Mouse (Mus musculus) right cerebral cortex, postnatal 4 days (tissue): ENCODE measurements around the gene Fadd.

ENCODE experiments used
- DNase-seq: peaks from one replicate; pipeline ENCODE4 v3.0.0-alpha.2; 2022

Fadd gene

DNA sequence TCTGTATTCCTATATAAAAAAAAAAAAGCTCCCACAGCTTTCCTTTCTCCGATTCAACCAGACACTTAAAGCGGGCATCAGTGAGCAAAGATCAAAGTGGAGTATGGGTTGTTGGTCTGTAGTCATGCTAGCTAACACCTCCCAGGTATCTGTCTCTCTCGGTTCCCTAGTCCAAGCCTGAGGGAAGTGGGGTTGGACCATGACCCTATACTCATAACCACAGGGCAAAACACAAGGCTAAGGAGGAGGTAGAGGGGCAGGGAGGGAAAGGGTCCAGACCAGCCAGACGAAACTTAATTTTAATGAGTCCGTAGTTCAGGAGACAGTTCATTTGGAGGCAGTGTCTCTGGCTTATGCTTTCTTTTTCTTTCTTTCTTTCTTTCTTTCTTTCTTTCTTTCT is 10.0 kb downstream of the Fadd start:
- DNase-seq = no peak

DNA sequence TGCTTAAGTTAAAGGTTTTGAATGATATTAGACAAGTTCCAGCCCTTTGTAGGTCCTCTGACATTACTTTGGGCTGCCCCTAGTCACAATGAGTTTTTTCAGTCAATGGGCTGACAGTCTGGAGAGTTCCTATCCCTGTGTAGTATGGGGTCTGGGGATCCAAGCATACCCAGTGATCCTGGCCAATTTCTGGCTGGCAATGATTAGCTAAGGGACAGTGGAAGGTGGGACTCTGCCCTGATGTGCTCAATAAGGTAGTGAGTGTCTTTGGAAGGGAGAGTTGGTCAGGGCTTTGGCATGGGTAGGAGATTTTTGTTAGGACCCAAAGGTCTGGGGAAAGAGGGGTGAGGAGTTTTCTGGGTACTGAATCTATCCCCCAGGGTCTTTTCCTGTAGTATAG is 10.7 kb downstream of the Fadd start:
- DNase-seq = no peak

DNA sequence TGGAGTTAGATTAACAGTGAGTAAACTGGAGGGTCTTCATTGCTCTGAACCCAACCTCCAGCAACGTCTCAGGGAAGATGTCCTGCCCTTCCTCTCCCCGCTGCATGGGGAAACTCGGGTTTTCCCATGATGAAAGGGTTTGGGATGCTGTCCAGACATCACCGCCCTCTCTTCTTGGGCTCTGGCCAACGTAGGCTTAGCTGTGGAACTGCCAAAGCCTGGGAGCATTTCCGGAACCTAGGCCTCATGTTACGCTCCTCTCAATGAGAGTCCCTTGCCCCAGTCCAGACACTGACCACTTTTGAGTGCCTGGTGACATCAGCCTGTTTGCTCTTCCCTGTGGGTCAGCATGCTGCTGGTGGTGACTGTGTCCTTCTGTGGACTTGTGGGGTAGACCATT is 12.8 kb downstream of the Fadd start:
- DNase-seq = no peak

DNA sequence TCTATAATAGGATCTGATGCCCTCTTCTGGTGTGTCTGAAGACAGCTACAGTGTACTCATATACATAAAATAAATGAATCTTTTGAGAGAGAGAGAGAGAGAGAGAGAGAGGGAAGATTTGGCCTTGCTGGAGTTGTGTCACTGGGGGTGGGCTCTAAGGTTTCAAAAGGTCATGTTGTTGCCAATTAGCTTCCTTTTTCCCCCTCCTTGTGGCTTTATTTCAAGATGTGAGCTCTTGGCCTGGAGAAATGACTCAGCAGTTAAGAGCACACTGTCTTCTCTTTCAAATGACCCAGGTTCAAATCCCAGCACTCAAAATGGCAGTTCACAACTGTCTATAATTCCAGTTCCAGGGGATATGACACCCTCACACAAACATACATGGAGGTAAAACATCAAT is 14.2 kb downstream of the Fadd start:
- DNase-seq = no peak

DNA sequence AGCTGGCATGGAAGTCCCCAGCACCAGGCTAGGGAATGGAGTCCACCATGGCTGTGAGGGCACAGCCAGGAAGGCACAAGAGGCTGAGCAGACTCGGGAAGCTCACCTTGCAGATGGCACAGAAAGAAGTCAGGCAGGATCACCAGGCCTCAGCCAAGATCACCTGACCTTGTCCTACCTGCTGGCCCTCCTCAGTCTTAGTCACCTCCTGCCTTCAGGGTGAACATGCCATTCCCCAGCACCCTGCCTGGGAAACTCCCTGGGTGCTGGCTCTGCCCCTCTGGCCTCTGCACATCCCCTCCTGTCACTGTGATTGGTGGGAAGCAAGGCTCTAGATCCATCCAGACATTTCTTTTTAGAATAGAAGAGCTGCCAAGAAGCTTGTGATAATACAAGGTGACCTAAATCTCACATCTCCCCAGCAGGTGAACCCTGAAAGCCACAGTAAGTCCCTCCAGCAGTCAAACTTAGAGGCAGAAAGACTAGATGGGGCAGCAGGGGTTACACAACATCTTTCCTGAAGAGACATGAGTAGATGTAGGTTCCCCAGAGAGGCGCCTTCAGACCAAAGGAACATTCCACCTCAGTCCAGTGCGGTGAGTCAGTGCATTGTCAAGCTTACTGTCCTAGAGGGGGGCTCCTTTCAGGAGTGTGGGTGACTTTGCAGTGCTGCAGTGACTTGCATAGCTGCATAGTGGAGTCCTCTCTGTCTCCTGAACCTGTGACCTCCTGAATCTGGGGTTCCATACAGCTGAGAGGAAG is 15.2 kb downstream of the Fadd start:
- no peak for DNase-seq

DNA sequence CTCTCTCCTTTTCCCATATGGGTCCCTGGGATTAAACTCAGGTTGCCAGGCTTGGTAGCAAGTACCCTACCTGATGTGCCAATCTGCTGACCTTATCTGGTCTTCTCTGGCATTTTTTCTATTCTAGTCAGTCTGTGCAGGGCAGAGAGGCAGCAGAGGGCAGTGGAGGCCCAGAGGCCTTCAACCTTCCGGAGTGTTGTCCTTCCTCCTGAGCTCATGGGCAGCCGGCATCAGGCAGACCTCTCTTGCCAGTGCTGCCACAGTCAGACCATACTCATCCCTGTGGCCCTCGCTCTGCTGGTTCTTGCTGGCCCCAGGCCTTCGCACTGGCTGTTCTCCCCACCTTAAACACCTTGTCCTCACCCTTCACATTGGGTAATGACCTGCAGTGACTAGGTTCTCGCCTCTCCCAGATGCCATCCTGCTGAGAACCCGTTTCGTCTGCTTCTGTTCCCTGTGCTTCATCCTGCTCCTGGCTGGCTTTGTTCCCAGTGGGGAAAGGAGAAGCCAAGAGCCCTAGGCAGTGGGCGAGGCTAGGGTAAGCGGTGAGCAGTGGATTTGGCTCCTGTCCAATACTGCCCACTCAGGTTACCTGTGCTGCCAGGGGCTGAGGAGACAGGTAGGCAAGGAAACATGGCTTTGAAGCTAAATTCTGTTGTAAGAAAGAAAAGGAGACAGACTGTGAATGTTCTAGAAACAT is 18.7 kb downstream of the Fadd start:
- no peak for DNase-seq

DNA sequence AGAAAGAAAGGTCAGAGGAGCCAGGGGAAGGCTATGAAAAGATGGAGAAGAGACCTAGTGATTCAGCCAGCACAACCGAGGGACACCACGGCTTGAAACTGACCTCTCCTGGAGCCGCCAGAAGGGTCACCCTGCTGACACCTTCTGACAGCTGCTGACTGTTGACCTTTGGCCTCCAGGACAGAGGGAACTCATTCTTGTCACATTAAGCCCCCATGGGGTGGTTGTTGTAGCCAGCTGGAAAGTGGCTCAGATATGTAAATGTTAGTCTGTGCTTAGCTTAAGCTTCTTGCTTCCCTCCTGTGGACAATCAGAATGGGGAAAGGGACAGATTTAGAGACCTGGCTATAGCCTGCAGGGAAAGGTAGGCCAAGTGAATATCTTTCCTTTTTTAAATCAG is 20.2 kb downstream of the Fadd start:
- DNase-seq = no peak

DNA sequence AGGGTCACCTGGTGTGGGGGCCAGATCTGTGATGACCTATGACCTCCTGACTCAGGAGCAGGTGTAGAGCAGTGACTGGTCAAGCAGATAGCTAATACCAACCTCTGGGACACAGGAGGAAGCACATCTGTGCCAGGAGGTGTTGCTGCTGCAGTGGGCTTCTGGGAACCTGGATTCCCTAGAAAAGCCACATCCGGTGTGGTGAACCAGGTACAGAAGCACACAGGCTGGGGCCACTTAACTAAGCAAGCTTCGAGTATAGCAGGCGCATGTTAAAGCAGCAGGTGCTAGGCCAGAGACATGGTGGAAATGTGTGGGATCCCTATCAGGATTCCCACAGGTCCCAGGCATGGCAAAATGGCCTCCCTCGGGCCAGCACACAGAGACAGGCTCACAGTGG is 21.7 kb downstream of the Fadd start:
- DNase-seq = no peak

DNA sequence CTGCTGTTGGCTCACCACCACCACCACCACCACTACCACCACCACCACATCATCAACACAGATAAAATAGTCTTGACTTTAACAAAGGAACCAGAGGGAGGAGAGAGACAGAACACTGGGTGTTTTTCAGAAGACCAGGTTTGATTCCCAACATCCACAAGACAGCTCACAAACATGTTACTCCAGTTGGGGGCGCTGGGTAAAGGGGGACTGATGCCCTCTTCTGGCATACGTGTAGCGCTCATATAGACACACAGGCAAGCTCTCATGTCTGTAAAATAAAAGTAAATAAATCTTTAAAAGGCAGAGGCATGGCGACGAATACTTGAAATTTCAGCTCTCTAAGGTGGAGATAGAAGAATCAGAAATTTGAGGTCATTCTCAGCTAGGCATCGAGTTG is 23.7 kb downstream of the Fadd start:
- no peak for DNase-seq

DNA sequence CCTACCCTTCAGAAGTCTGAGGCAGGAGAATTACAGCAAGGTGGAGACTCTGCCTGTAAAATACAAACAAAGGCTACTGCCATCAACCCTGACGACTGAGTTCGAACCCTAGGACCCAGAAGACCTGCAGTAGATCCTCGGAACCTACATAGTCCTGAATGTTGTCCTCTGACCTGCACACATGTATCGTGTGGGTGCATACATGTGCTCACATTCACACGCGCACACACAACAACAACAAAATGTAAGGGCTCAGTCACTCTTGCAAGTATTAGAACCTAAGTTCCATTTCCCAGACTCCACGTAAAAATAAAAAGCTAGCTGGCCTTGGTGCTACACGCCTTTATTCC is 28.2 kb downstream of the Fadd start:
- DNase-seq = no peak

DNA sequence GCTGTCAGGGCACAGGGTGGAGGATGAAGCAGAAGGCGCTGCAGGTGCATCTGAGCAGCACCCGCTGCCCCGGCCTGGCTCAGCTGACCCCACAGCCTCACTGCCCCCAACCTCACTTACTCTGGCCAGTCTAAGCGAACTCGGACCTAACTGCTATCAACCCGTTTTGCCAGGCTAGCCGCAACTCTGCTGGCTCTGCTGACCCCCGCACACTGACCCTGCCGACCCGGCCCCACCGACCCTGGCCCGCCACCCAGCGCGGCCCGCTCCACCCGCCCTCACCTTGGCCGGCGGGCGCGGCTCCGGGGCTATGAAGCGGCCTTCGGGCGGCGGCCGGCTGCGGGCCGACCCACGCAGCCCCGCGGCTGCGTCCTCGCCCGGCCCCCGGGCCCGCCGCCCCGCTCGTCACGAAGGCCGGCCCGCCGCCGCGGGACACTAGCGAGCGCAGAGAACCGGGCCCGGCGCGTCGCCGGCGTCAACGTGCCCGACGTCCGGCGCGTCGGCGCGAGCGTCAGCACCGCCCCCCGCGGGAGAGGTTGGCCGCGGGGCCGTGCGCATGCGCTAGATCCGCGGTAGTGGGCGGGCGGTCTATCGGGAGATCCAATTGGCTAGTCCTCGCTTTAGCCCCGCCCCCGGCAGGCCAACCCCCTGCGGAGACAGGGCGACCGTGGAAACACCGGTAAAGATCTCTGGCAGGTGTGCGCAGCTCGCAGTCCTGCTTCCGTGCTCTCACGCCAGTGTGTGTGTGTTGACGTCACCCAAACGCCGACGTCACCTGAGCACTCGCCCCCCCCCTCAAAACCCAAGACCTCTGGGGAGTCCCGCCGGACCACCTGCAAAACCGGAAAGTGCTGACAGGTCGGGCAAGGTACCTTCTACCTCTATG is 28.8 kb downstream of the Fadd start, which contains the start of gene Ppfia1:
Gene Ppfia1, minus strand, starts transcription at position 493 of the 886 bp plus-strand sequence.
- peak; percentile 99 for DNase-seq

DNA sequence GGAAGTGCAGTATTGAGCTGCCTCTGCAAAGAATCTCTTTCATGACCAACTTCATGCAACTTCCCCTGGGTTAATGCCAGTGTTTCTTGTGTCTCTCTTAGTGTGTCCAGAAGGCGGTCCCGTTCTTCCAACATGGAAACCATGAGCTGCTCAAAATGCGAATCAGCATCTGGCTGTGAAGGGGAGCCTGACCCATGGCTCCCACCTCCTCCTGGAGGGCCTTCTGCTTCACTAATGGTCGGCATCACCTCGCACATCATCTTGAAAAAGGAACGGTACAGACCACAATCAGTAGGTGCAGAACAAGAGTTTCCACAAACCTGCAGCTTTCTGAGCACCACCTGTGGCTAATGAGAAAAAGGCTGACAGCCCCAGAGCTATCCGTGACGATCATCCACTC is 30.0 kb downstream of the Fadd start:
- no peak for DNase-seq

DNA sequence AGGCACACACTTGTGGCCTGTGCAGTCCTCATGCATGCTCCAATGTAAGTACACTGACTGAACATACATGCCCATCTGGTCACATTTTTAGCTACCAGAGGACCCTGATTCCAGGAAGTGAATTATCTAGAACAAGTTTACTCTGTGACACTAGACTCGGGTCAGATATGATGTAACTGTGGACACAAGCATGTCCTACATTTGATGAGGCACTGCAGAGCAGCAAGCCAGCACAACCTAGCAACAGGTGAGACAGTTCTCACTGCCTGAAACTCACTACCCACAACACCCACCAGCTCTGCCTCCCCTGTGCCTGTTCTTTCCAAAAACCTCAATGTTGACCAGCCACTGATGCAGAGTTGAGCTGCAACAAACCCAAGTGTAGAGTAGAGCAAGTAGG is 31.5 kb downstream of the Fadd start:
- DNase-seq = no peak

DNA sequence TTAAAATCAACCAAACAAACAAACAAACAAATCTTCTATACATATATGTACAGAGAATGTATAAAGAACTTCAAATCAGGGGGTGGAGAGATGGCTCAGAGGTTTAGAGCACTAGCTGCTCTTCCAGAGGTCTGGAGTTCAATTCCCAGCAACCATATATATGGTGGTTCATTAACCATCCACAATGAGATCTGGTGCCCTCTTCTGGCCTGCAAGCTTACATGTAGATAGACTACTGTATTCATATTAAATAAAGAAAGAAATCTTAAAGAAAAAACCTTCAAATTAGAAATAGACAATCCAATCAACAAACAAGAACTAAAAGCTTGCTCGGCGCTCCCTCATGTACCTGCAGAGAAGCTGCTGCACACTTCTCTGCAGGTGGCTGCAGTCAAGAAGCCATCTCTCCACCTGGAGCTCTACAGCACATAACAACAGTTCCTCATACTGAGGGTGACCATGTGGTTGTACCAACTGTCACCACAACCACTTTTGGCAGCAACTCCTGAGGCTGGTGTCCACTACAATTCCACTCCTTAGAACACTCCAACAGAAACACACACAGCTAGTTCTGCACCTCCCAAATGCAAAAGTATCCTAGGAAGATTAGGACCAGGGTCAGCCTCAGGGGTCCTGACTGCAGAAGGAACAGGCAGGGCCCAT is 32.2 kb downstream of the Fadd start:
- DNase-seq = no peak

DNA sequence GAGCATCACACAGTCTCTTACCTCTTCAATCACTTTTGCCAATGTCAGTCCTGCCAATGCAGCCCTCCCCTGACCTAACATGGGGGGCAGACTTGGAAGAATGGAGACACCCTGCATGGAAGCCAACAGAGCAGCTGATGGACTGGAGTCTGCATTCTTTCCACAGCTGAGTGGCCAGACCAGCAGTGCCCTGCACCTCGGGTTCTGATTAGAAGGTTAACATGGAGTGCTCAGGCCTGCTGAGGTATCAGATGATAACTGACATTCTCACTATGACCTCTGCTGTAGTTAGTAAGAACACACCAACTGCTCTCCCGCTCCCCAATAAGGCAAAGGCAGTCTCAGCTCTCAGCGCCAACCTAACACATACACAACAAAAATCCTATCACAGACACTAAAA is 37.0 kb downstream of the Fadd start:
- no peak for DNase-seq

DNA sequence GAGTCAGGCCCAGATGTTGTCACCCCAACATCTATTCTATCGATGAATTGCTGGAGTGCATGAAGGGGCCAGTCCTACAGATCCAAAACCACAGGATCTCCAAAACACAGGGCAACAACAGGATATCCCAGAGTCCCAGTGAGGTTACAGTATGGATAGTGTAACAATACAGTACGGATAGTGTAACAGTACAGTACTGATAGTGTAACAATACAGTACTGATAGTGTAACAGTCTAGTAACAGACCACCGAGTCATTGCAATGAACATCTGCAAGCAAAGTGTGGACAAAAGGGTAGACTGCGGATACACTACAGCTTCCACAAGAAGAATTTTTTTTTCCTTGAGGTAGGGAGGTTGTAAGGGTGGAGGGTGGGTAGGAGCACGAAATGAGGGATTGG is 40.9 kb downstream of the Fadd start:
- DNase-seq = no peak

DNA sequence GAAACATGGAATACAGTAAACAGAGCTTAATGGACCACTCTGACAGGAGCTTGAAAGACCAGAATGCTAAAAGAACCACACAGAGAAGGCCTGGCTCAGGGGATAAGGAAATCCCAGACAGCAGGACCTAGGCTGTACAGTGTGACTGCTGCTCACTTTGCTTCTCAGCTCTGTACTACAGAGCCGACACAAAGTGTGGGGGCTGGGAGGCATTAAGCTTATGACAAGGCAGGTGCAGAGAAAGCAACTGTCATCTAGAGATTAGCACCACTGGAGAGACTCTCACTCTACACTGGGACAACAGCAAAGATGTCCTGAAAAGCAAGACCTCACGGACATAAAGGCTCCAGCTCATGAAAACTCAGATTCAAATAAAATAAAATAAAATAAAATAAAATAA is 43.1 kb downstream of the Fadd start:
- no peak for DNase-seq

DNA sequence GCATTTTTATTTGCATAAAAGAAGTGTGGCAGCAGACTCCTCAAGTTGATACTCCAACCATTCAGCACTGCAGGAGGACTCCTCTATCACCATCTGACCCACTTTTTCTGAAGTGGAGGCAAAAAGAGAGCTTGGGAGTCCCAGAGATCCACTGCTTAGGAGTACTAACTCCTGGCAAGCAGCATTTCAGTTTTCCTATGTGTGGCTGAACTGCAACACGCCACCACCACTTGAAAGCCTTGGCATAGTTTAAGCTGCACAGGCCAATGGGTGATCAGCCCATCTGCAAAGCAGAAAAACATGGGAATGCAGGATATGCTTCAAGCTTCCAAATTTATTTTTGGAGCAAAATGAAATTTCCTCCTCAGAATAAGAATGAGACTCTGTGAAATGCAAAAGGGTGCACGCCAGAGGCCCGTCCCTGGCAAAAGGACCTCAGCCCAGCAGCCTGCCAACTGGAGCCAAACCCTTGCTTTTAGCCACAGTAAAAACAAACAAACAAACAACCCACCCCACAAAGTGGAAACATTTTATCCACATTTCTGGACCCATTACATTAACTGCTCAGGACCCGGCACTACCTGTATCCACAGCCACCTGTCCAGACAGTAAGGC is 44.1 kb downstream of the Fadd start:
- no peak for DNase-seq

DNA sequence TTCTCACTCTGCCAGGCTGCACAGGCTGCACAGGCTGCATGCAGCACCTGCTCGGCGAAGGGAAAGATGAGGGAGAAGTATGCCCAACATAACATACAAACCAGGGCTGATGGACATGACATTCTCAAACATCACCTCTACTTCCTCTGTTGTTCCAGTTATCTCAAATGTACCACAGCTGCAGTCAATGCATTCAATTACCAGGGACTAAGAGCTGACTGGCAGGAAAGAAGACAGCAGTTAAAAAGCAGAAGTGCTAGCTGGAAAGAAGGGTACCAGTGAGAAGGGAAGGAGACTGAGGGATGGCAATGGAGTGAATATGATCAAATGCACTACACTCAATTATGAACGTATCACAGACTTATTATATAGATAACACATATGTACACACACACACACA is 45.9 kb downstream of the Fadd start:
- no peak for DNase-seq

DNA sequence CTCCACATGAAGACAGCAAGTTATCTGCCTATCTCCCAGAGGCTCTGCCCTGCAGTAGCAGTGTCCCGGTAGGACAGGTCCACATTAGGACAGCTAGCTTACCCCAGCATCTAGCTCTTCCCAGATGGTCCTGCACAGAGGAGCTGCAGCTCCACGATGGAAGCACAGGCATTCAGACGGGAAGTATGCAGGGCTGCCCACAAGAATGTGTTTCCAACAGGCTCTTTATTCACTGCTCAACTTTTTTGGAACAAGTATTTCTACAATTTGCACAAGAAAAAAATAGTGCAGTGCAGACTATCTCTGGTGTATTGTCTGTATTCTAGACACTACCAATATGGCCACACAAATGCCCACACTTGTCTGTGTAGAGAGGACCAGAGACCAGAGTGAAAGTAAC is 47.5 kb downstream of the Fadd start:
- no peak for DNase-seq

DNA sequence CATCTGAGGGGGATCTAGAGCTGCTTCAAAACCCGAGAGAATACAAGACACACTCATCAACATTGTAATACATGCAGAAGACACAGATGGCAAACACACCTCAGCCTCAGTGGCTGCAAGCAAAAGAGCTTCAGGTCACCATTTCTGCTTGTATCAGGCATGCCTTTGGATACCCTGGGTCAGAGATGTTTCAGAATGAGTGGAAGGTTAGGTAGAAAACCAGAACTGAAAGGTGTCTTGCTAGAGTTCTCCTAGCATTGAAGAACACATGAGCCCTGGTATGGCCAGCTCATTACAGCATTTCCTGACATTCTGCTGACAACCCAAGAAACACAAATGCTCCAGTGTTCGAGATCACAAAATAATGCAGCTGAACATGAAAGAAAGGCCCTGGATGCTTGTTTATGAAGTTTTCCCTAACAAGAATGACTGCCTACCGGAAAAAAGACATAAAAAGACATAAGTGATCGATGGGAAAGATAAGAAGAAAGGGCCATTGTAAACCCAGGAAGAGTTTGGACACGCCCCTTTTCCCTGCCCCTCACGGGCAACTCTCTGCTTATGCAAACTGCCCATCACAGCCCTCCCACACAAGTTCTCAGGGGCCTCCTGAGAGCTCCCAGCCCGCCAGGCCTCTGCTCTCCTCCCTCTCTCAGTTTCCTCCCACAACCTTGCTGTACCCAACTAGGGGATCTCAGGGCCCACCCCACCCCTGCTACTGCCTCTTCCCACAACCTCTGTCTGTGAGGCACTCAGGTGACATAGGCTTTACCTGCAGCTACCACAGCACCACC is 50.5 kb downstream of the Fadd start:
- DNase-seq = no peak

DNA sequence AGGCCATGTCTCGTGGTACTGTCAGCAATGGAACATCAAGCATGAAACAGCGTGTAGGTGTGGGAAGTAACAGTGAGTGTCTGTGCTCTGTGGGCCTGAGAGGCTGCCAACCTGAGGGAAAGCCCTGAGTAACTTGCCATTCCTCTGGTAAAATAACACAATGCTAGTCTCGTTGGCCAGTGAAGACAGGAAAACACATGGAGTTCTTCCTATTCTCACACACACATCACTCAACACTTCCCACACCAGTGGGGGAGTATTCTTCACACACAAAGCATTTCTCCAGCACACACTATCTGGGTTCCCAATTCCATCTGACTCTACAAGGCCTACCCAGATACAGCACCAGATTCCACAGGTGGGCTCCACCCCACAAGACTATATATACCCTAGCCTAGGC is 52.4 kb downstream of the Fadd start:
- DNase-seq = no peak
